Mouse (Mus musculus) urinary bladder, adult 18-20 months (tissue): Measurements from ENCODE around the gene Gm5773.
"Not testable (repeated sequence)": the region's sequence is repeated elsewhere in the genome, so short reads cannot be mapped to it uniquely, and the experiment has no call there.

Experiments
- DNase-seq, 2 experiments: peaks; one replicate each; pipeline ENCODE4 v3.0.0; 2022; ENCODE audit warnings: low spot score in 2 of 2, mixed read lengths in 2 of 2

Gm5773 gene

GRCm38 (mm10) chr3:93772700-93773099 lies at the start of gene Gm5773:
Gm5773 (plus strand) TSS chr3:93773000.
- not testable (repeated sequence) for DNase-seq

GRCm38 (mm10) chr3:93745475-93745874 lies 27.3 kb upstream of the Gm5773 start:
- DNase-seq: not testable (repeated sequence)

GRCm38 (mm10) chr3:93754022-93754421 lies 18.8 kb upstream of the Gm5773 start:
- not testable (repeated sequence) for DNase-seq

GRCm38 (mm10) chr3:93796098-93796497 lies 23.3 kb downstream of the Gm5773 start, which contains the start of gene Tdpoz4:
Tdpoz4 (plus strand) TSS chr3:93796398.
- not testable (repeated sequence) for DNase-seq

- not testable (repeated sequence) for DNase-seq
These were observed 40.5 kb downstream of the Gm5773 start for GRCm38 (mm10) chr3:93813341-93813740.
